Mouse (Mus musculus) urinary bladder, postnatal 25 days (tissue): ENCODE data around the gene Il12b.
A peak's percentile ranks its signal among the peaks of the same experiment; 100 is the strongest.

Experiments
- DNase-seq: peaks from one replicate; pipeline ENCODE4 v3.0.0; 2022; ENCODE audit warnings: low spot score

Gene Il12b

GRCm38 (mm10) chr11:44399763-44400162 lies at the start of gene Il12b:
Gene Il12b (plus strand): TSS chr11:44400063.
- no peak for DNase-seq

- DNase-seq = no peak
Measured at GRCm38 (mm10) chr11:44354860-44355470, 44.9 kb upstream of the Il12b start.

DNA sequence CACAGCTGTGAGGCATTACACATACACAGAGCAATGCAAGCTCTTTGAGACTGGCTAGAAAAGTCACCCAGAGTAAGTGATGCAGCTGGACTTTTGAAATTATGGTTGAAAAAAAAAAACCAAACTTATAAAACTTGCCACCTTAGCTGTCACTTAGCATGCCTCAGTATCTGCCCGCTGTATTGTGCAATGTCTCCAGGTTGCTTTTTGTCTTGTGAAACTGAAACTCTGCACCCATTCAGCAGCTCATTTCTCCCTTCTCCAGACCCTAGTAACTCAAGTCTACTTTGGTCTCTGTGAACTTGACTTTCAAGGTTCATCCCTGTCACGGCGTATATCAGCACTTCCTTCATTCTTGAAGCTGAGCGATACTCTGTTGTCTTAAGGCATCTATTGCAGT lies 43.7 kb upstream of the Il12b start:
- DNase-seq = no peak

DNA sequence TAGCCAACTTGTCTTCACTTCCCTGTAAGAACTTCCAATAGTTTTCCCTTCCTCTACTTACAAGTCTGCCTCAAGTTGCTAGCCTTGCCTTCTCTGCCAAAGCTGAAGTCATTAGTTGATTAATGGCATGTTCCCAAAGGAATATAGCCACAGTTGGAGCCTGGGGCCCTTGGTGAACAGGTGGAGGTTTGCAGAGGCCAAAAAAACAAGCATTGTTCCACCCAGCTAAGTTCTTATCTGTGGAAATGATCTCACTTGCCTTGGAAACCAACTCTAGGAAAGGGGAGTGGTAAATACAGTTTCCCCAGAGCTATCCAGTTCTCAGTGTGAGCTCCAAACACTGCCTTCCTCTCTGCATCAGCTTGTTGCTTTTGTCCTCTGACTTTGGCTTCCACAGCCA lies 35.3 kb upstream of the Il12b start:
- DNase-seq = no peak

DNA sequence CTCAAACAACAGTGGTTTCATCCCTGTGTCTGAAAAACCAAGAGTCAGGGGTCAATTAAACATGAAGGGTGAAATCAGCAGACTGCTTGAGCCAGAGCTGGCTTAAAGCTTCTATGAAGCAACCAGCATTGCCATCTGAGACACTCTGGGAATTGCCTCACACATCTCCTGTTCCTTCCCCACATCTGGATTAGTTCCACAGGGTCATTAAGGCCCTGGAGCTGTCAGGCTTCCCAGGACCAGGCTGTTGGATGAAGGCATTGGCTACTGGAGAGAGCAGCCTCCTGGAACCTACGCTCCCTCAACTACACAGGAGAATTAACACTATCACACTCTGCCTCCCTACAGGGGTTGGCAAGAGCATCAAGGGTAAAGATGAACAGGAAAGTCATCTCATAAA lies 32.2 kb upstream of the Il12b start:
- DNase-seq = no peak

- no peak for DNase-seq
Measured at GRCm38 (mm10) chr11:44372856-44373255, 27.0 kb upstream of the Il12b start.

DNA sequence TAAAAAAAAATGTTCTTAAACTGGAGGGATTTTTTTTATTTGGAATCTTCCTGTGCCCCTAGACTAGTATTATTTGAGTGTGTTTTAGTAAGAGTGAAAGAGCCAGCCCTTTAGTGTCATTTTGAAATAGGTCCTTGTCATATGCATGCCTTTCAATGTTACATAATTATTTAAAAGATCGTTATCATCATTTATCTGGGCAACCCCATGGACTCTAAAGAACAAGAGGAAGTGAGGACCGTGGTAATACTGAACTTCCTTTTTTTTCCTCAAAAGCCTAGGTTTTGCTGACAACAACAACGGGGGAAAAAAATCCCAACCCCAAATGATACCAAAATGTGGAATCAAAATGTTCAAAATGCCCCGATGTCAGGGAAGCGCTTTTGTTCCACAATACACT lies 22.0 kb upstream of the Il12b start:
- DNase-seq = no peak

DNA sequence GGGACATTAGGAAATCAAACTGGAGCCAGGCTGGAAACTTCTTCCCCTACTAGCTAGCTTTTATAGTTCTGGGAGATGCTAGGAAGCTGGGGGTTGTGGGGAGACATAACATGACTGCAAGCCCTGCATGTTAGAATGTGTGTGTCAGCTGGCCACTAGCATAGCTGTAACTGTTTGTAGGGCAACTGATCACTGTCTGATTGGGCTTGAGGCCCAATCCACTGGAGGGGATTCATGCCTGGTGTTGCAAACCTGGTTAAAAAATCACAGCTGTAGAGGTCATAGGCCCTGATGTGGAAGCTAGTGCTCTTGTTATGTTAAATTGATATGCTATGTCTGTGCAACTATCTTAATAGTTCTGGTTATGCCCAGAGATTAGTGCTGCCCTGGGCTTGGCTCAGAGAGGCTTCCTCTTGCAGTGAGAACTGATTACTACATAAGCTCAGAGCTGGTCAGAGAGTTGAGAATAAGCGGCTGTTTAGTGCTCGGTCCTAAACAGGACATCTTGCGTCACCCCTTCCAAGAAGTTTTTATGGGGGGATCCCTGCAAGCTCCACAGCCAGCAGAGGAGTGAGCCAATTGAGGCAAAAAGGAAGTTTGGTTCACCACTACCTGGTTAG lies 19.3 kb upstream of the Il12b start:
- DNase-seq = no peak

DNA sequence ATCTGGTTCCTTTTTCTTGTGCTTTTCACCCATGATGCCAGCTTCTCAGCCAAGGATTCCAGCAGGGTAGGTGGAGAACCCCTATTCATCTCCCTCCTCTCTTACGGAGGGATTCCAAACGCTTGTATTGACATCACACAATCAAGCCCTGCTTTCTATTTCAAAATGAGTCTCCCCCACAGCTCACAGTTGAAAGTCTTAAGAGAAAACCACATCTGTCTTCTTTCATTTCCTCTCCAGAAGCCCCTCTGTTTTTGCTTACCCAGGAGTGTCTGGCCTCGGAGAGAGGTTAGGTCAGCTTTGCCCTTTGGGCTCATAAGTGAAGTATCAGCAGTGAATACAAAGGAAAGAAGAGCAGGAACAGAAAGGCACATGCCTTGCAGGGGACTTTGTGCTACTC lies 17.7 kb upstream of the Il12b start:
- no peak for DNase-seq

DNA sequence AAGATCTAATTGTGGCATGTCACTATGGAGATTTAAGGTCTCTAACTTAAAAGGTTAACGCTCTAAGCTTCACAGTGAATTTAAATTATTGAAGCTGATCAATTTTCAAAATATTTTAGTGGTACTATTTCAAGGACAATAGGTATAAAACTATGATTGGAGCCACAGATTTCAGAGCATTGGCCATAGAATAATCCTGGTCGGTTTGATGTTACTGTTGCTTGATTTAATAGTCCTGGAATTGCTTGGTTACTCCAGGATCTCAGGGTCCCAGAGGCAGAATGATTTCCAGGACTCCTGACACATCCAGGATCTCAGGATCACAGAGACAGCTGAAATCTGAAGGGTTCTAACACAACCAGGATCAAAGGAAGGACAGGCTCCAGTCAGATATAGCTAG lies 12.8 kb upstream of the Il12b start:
- DNase-seq = no peak

GRCm38 (mm10) chr11:44389993-44390701 lies 9.7 kb upstream of the Il12b start:
- no peak for DNase-seq

- DNase-seq = no peak
Measured at GRCm38 (mm10) chr11:44393101-44393810, 6.6 kb upstream of the Il12b start.

GRCm38 (mm10) chr11:44395401-44395800 lies 4.5 kb upstream of the Il12b start:
- DNase-seq = no peak

DNA sequence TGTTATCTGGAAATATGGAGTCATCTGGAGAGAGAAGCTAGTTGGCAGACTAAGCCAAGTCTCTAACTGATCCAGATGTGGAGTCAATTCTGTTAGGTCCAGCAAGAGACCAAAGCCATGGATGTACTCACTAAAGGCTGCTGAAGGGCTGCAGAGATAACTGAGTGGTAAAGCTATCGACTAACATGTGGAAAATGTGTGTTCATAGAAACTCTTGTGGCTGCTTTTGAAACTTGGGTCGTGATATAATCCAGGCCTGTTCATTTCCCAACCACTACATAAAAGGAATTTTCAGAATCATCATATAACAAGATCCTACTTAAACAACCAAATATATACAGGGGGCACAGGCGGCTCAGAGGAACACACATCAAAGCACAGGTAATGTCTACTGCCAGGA lies 2.3 kb upstream of the Il12b start:
- no peak for DNase-seq

DNA sequence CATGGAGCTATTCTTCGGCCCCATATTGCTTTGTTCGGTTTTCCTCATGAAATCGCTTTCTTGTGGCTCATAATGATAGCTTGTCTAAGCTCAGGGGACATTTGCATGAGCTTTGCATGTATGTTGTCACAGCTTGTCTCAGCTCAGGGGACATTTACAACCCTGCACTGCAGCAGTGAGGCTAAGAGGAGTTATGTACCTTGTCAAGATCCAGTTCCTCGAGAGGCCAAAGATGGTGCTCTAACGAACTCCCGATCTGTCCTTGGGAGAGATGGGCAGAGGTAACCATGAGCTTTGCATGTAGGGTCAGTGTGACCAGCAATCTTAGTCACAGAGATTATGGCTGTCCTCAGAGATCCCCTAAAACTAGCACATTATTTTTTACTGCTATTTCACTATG lies 1.5 kb upstream of the Il12b start:
- no peak for DNase-seq

GRCm38 (mm10) chr11:44398782-44399225 lies 1.1 kb upstream of the Il12b start:
- DNase-seq = peak; percentile 64

DNA sequence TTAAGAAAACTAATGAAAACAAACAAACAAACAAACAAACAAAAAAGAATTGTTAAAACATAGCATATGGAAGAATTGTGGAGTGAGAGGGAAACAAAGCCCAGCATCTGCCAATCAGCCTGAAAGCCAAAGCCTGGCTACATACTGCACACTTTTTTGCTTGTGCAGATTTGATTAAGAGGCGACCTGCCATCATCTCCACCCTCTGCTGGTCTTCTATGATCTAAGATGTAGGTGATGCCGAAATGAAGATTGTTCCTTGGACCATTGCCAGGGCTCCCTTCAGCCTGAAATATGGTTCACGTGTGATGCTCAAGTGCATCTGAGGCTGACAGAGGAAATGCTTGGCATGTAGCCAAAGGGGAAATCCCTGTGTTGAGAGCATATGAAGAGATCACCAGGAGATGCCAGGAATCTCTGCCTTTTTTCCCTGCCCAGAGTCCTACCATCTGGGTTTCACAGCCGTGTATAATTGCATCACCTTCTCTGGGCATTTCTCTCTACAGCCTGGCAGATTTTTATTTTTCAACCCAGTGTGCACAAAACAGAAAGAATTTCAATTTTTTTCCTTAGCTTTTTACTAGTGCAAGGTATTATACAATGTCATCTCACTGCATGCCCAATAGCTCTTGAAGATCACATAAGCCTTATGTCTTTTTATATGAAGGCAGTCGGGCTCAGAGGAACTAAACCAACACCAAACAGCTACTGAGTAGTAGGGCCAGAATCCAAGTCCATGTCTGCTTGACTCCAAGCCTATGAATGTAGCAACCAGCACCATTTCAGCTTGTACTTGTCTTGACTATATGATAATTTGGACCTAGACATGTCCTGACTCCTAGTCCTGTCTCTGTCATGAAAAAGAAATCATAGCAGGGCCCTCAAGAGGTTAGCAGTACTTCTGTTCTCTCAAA lies 2.0 kb downstream of the Il12b start:
- DNase-seq = no peak

- no peak for DNase-seq
Measured at GRCm38 (mm10) chr11:44405113-44405512, 5.2 kb downstream of the Il12b start.

DNA sequence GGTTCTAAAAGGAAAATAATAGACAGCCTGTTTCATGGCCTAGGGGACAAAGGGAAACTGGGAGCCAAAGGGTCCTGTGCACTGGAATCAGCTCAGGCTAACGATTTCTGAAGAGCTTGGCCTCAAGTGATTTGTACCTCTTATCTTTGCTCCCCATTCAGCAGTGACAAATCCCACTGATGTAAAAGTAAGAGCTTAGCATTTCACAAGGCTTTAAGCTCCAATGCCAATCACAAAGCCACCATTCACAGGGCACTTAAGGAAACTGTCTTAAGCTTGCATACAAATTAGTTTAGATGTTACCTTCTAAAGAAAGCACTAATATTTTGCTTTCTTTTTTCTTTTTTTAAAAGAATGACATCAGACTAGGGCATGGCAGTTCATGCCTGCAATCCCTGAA lies 6.1 kb downstream of the Il12b start:
- no peak for DNase-seq

DNA sequence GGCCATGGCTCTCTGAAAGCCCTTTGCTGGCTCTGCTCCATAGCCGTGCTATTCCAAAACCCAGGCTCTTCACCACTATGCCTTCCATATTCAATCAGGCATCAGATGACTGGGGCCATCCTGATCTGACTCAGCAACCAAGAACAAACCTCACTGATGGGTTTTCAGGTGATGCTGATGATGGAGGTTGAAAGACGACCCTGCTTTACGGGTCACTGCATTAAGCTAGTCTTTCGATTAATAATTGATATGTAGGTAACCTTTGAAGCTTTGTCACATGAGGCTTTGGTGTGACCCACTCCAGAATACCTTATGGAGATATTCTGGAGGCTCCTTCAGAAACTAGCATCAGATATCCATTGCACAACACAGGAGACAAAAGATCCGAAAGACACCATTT lies 6.6 kb downstream of the Il12b start:
- DNase-seq = no peak

DNA sequence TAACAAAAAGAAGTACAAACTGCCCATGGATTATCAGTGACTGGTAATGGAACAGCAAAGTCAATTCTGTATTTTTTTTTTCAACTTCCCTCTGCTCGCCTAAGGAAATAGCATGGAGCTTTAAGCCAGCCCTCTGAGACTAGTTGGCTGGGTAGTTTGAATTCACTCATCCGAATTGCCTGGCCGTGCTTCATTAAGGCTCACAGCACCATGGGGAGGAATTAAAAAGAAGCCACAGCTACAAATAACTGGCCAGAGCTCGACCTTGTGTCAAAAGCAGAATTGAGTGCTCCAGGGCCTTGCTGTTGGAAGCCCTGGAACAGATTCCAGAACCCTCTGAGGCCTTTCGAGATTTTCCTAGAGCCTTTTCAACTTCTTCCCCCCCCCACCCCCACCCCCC lies 8.8 kb downstream of the Il12b start:
- DNase-seq = no peak

DNA sequence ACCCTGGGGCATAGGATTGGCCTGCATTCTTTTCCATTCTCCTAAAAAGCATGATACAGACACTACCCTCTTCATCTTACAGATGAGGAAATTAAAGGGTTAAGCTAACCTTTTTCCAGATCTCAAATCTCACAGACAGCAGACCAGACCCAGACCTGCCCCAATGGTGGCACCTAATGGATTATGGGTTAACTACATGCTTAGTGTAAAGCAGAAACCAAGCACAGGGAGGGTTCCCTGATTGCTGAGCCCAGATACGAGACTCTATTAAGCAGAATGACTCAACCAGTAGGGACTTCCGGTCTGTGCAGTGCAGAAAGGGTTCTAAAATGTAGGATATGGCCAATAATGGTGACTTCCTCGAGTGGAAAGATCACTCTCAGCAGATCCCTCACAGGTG lies 10.6 kb downstream of the Il12b start:
- no peak for DNase-seq
